Mouse (Mus musculus) T-helper 17 cell (primary cell): ENCODE measurements at regions not wholly inside any gene's neighbourhood (a gene's known extent, or its start where the extent isn't known, plus 50 kb on each side); places are given as distances from the start of the nearest gene placed in this dataset.
"Not testable (repeated sequence)": the region's sequence is repeated elsewhere in the genome, so short reads cannot be mapped to it uniquely, and the experiment has no call there.

Source experiments
- in situ Hi-C, 2 experiments: fragments of 300-600 bp; cut with MboI, MseI; formaldehyde crosslinking; loops; 1 replicate in 1 of 2; 2 replicates in 1 of 2; pipeline ENCODE4 v1.15.1; 2025; ENCODE audit warnings: high pct_unique_total_duplicates in 2 of 2

DNA sequence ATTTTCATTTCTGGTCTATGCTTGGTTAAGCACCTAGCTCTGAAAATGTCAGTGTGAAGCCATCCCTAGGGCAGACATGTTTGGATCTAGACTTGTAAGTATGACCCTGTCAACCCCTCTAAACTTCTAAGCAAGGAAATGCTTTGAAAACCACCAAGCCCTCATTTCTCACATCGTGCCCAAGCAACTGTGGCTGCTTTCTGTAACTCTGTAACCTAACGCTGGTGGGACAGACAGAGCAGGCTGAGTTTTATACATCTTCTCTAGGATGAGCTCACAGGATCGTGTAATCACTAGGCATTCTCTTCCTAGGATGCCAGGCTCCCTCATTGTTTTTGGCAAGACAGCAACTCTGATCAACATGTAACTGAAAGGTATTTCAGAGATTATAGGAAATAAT, 309.6 kb upstream of the Pkdcc start:
- in situ Hi-C loops = no loop called here

DNA sequence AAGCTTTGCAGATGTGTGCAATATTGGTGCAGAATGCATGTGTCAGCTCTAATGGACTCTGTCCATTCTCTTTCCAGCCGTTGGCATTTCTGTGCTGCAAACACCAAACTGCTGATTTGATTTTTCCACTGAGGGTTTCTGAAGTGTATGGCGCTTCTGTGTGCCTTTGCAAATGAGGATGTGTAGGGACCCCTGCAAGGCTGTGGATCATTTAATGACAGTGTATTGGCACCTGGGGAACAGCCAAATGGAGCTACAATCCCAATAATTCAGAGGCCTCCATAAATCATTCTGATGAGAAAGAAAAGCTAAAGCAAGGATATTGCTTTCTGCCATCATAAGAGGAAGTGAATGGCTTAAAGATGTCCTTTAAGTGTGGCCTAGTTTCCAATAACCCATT, 305.9 kb upstream of the Pkdcc start:
- in situ Hi-C loops = no loop called here

DNA sequence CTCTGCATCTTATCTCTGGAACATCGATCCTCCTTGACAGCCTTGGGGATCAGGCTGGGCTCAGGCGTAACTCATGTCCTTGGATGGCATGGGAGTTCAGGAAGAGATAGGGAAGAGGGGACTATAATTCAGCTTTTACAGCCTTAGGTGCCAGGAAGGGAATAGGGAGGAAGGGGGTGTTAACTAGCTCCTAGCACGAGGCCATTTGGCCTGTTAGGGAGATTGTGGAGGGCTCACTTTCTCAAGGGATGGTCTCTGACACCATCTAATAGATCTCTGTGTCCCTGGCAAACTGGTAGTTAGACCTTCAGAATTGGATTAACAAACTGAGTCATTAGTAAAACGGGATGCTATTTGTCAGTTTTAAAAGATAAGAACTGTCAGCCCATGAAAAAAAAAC, 292.1 kb upstream of the Pkdcc start:
- in situ Hi-C loops = not testable (repeated sequence)

DNA sequence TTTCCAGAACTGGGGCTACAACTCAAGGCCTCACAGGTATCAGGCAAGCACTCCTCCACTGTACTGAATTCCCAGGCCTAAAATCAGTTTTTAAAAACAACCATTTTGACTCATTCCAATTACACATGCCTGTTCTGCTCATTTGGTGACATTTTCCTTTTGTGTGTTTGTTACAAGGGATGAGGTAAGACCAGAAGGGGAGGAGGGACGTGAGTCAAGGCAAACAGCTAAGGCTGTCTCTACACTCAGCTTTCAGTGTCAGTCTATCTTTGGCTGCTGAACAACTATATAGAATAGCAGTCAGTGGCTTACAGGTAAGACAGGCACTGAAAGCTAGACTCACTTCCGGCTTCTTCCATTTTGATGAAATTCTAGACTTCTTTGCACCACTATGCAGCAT, 289.3 kb upstream of the Pkdcc start:
- in situ Hi-C loops = no loop called here

DNA sequence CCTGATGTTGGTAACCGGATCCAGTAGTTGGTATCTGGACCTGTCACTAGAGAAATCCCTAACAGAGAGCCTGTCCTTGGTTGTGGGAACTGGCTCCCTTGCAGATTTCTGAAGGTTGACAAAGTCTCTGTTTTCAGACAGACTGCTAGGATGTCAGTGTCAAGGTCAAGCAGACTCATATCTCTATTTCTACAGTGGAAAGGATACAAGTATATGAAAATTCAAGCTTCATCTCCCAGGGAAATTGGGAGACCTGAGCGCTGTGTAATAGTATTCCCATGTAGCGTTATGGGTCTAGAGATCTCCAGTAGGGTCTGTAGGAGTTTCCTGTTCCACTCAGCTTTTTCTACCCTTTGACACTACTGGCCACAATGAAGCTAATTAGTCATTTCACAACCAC, 287.4 kb upstream of the Pkdcc start:
- in situ Hi-C loops = no loop called here

DNA sequence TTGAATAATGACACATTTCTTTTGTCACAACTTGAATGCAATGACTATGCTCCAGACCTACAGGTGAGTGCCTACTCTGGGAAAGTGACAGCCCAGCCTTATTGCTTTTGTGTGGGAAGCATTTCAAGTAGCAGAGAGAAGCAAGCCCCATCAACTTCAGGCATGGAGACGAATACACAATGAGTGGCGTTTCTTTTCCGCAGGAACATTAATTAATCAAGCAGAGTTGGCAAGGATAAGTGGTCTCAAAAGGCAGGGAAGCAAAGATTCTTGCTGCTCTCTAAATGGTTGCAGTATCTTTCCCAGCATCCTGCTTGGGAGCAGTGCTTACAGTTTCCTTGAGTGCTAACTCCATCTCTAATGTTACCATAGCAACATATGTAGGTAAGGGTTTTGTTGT, 285.6 kb upstream of the Pkdcc start:
- in situ Hi-C loops = no loop called here

DNA sequence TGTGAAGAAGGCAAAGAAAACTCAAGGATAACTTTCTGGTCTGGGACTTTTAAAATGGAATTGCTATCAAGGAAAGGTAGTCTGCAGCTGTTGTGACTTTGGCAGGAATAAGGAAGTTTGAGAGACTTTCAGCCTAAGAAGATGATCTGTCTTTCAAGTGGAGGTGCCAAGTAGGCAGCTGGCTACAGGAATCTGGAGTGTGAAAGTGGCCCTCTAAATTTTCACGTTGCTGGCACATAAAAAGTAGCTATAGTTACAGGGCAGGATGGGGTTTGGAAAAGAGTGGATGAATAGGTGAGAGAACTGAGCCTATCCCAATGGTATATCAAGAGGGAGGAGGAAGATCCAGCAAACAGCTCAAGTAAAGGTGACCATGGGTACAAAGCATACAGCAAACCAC, 284.4 kb upstream of the Pkdcc start:
- in situ Hi-C loops = no loop called here

DNA sequence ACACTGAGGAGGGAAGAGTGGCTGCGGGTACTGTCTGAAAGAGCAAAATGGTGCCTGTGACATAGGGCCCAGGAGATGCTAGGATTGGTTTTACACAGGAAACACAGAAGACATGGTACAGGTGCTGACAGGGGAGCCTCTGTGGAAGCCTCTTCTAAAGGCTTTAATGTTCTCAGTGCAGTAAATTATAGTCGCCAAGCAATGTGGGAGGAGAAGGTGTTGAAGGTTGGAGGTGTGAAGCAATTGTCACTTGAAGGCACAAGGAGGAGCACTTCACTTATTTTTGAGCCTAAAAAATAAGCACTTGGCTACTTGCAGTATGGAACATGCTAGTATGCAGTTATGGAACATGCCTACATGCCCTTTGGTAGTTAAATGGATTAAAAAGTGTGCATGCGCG, 283.6 kb upstream of the Pkdcc start:
- in situ Hi-C loops = no loop called here

DNA sequence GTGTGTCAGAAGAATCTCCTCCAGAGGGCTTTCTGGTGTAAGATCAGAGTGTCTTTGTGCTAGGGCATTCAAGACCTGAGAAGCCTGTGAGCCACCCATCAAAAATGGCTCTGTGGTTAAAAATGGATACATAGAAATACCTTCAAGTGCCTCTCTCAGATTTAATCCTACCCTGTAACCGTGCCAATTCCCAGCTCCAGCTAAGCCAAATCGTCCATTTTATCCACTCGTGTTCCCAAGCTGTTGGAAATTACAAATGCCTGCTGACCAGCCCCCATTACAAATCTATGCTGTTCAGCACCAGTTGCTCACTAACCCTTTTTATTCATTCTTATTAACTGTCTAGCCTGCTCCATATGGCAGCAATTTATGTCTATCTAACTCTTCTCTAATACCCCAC, 278.3 kb upstream of the Pkdcc start:
- in situ Hi-C loops = no loop called here

DNA sequence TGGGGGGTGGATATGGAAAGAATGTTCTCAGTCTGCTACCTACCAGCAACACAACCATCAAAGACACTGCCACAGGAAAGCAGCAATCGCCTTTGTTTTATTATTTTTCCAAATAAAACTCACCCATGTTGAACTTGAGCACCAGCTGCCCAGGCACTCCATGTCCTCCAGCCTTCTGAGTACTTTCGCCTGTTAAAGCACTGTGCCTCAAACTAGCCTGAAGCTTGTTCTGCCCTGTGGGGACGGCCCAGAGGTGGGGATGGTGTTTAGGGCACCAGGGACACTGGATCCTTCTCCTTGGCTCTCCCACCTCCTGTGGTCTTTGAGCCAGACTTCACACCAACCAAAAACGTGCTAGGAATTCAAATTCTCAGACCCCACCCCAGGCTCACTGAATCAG, 269.0 kb upstream of the Pkdcc start:
- in situ Hi-C loops = loop anchor here in 1 of 2 experiments (5.0 kb wide), 1 partner anchor 1294 kb away; no protein-coding TSS in a partner anchor

DNA sequence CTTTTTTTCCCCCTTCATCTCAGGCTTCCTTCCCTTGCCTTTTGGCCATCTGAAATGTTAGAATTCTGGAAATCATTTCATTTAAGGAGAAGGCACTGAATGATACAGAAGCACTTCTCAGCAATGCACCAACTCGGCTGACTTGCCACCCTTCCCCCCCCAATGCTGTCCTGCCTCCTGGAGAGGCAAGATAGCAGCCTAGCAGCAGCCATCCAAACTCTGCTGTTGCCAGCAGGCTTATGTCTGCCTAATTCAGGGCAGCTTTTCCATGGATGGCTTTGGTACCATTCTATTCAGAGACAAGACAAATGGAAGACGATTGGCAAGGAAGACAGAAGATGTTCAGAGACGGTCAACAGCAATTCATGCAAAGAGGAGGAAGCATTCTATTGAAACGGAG, 265.3 kb upstream of the Pkdcc start:
- in situ Hi-C loops = loop anchor here (5.0 to 25.0 kb wide), 2 partner anchors 1297 to 1762 kb away; no protein-coding TSS in a partner anchor

DNA sequence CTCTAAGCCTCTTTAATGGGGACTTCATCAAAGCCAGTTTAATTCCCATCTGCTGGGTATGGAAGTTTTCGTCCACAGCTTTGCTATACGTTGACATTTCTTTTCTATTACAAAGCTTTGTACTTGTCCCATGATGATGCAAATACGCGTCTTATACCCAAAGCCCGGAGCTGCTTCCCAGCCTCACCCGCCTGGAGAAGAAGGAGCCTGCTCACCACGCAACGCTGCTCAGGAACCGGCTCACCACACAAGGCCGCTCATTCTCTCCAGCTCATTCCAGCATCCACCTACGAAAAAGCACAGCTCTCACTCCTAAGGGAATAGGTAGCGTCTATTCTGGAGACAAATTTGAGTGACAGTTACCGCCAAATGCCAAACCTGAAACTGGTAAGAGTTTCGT, 264.8 kb upstream of the Pkdcc start:
- in situ Hi-C loops = loop anchor here (25.0 kb wide), 1 partner anchor 1763 kb away; no protein-coding TSS in a partner anchor

DNA sequence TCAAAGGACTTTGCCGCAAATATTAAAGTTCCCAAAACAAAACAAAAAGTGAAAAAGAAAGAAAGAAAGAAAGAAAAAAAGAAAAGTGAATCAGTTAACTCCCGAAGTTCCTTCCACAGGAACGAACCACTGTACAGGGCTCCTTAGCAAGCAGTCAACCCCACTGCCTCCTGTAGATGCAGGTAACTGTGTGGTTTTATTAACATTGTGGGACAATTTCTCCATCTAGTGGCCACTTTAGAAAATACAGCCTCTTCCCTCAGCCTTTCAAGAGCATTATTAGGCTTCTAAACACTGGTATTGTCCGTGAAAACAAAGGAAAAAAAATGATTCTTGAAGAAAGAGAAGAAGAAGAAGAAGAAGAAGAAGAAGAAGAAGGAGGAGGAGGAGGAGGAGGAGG, 257.7 kb upstream of the Pkdcc start:
- in situ Hi-C loops = loop anchor here (25.0 kb wide), 1 partner anchor 1770 kb away; no protein-coding TSS in a partner anchor

DNA sequence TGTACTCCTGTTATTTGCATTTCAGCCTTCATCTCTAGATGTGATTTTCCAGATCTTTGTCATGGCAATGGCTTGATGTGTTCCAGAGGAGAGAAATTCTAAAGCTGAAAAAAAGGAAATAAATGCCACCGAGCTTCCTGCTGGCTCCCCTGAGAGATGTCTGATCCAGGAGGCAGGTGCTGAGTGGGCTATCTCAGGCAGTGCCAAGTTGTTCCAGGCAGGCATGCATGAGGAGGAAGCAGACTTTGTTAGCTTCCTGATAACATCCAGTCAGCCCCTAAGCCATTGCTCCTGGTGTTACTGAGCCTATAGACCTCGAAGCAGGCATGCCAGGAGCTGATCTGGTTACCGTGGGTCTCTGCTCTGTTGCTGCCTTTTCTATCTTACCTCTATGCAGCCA, 251.7 kb upstream of the Pkdcc start:
- in situ Hi-C loops = loop anchor here (25.0 kb wide), 1 partner anchor 1776 kb away; no protein-coding TSS in a partner anchor

DNA sequence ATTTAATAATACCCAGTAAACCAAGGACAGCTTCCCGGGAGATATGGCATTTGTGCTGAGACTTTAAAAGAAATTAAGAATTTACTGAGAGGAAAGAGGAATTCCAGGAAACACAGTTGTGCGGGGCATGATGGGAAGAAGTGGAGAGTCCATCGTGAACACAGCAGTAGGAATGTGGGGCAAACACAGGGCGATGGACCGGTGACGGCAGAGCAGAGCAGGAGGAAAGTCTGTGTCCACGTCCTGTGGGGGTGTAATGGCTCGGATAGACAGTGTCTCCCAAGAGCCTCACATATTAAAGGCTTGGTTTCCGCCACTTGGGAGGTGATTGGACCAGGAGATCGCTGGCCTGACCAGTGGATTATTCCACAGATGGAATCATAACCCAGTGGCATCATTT, 215.4 kb upstream of the Pkdcc start:
- in situ Hi-C loops = no loop called here

DNA sequence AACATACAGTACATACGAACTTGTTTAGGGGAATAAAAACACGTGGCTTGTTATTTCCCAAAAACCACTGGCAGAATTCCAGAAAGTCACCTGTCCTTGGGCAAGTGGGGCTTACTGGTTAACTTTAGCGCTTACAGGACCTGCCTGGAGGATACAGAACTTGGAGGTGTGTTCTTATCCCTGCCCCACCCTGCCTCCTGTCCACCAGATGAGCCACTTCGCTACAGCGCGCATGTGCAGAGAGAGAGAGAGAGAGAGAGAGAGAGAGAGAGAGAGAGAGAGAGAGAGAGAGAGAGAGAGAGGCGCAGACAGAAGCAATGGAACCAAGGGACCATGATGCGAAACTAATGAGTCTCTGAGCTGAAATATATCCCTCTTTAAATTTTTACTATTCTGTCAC, 214.7 kb upstream of the Pkdcc start:
- in situ Hi-C loops = no loop called here

DNA sequence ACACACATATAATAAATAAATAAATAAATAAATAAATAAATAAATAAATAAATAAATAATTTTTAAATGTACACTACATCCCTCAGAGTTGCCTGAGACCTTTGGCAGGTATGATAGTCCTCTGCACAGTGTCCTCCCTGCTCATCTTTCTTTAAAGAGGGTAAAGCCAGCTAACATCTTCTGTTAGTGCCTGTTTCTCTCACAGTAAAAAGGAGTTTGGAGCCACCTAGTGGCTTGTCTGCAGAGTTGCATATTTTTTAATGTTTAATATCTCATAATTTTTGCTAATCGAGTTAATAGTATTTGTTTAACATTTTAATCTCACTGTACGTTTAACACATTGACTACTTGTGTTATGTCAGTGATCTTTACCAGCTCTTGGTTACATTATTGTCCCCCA, 213.5 kb upstream of the Pkdcc start:
- in situ Hi-C loops = no loop called here

DNA sequence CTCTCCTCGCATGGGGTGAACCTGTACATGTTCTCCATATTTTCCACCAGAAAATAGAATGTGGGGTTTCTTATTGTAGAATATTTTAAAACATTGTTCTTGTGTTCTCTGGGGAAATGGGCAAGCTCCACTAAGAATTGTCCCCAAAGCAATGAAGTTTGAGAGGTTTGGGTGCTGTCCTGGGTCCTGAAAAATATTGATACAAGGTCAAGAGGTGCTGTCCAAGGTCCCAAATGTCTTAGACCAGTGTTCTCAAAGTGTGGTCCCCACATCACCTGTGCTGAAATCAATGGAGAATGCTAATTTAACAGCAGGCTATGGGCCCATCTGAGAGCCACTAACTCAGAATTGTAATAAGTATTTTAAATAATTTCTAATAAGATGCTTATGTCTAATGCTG, 204.2 kb upstream of the Pkdcc start:
- in situ Hi-C loops = no loop called here

DNA sequence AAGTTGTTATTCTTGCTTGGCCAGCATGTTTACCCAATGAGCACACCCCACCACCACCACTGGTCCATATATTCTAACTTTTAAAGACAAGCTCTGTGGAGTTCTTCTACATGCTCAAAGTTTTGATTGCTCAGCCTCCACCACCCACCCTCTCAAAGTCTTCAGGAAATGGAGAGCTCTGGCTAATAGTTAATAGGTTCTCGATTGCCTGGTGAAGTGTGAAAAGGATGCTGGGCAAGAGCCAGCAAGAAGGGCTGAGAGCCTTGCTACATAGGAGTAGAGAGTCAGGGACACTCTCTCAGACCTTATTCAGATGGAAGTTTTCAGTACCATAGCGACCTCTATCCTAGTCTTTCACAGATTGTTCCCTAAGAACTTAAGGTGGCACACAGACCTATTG, 199.4 kb upstream of the Pkdcc start:
- in situ Hi-C loops = no loop called here

DNA sequence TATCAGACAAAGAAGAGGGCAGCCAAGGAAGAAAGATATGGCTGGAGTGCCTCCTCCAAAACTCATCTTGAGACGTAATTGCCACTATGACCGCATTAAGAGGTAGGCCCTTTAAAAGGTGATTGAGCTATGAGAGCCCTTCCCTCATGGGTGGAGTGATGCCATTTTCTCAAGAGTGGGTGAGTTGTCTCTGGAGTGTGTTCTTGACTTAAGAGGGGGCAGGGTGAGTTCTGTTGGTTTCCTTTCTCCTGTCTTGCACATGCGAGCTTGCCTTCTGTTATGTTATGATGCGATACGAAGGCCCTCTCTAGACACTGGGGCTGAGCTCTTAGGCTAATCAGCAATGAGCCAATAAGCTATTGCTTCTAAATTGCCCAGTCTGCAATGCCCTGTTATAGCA, 198.2 kb upstream of the Pkdcc start:
- in situ Hi-C loops = no loop called here

DNA sequence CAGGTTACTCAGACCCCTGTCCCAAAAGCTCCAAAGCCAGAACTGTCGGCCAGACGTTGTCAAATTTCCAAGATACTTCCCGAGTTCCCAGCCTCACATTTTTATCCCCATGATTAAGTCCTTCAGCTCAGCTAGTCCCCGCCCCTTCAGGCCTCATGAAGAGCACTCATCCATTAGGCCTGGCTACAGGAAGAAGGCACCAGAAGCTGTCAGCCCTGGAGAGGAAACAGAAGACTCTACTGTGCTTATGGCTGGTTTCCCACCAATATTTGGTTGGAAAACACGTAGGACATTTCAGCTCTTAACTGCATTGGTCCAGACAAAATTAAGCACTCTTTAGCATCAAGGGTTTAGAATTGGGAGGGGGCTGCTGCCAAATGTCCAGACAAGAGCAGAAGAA, 195.8 kb upstream of the Pkdcc start:
- in situ Hi-C loops = no loop called here

DNA sequence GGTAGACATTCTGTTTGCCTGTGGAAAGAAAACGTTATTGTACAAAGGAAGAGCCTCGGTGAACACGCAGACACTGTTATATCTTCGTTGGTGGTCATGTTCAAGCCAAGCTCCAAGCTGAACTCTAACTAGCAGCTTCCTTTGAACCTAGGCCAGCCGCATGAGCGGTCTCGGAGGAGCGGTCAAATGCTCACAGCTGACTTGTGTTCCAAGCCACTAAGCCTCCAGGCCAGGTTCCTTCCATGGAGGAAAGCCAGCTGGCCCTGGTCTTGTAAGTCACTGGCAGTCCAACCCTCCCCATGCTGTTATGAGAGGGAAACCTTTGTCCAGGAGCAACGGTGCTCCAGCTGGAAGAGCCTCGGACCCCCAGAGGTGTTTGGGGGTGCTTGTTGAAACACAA, 194.5 kb upstream of the Pkdcc start:
- in situ Hi-C loops = no loop called here

DNA sequence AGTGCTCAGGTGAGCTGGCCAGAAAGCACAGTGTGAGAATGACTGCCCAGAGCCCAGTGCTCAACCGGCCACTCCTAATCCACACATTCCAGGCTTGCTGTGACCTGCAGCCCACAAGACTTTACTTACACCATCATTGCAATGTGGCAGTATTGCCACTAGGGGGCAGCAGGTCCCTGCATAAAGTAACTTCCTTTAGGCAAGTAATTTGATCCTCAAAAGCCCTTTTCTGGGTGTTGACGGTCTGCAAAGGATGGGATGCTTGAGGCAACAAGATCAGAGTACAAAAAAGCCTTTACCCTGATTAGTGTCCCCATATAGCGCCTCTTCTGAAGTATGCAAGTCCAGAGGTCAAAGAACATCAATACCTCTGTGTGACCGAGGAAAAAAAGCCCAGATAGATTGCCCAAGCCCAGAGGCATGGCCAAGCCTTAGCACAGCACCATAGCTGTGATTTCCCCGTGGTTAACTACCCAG, 189.7 kb upstream of the Pkdcc start:
- in situ Hi-C loops = loop anchor here (5.0 to 25.0 kb wide), 2 partner anchors 227 to 587 kb away; no protein-coding TSS in a partner anchor

DNA sequence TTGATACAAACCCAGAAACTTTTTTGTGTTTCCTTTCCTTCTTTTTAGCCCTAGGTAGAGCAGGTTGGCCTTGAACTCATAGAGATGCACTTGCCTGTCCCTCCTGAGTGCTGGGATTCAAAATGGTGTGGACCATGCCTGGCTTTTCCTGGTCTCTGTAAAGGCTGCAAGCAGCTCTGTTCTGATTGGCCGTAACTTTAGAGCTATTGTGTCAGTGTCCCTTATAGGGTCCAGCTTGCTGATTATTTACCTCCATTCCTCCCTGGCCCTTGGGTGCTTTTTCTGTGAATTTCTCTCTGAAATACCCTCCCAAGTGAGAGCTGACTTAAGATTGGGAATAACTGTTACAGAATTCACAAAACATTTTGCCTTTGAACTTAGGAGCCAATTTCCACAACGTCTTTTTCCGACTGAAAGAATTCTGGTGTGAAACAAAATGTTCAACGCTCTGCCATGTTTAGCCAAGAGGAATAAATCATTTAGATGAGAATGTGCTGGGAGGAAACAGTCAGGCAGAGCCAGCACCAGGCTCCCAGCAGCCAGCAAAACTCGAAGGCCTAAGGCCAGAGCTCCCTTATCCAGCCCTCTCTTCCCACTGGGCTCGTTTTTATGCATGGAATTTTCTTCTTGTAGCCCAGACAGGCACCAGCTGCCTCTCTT, 180.0 kb upstream of the Pkdcc start:
- in situ Hi-C loops = loop anchor here in 1 of 2 experiments (25.0 kb wide), 1 partner anchor 577 kb away; no protein-coding TSS in a partner anchor
